Mouse (Mus musculus) midbrain, embryonic 14.5 days (tissue): Measurements from ENCODE around the gene Stk11. TPM values are rescaled to one million over a fixed set of nuclear protein-coding genes. Genes with fewer than 3 reads are reported as not detected.
A peak's percentile ranks its signal among the peaks of the same experiment; 100 is the strongest.

ENCODE experiments used
- ATAC-seq: fragments of 200-750 bp; cut with Nextera tagmentation; 2 replicates; pipeline ENCODE4 v1.8.0; 2017; ENCODE audit warnings: moderate number of reproducible peaks, moderate library complexity; ENCODE audit not compliant: low FRiP score, low TSS enrichment
- DNase-seq: peaks from one replicate; pipeline ENCODE4 v3.0.0-alpha.2; 2015
- H3K27ac ChIP-seq: fragments of 300-500 bp; sonication (generic); replicated peaks from 2 replicates; pipeline ENCODE4 v1.5.1; 2014; ENCODE audit warnings: mild to moderate bottlenecking, low read depth, low read length, moderate library complexity
- H3K27me3 ChIP-seq: fragments of 300-500 bp; sonication (generic); 2 replicates; pipeline ENCODE4 v1.6.1; 2014; ENCODE audit warnings: low read length, control low read depth, mixed read lengths; ENCODE audit not compliant: control insufficient read depth, insufficient read depth
- H3K36me3 ChIP-seq: fragments of 300-500 bp; sonication (generic); 2 replicates; pipeline ENCODE4 v1.6.1; 2014; ENCODE audit warnings: low read length, control low read depth; ENCODE audit not compliant: control insufficient read depth, insufficient read depth
- H3K4me1 ChIP-seq: fragments of 300-500 bp; sonication (generic); 2 replicates; pipeline ENCODE4 v1.6.1; 2014; ENCODE audit warnings: mild to moderate bottlenecking, antibody characterized with exemption, low read length, control low read depth; ENCODE audit not compliant: control insufficient read depth, insufficient read depth
- H3K4me2 ChIP-seq: fragments of 300-500 bp; sonication (generic); 2 replicates; pipeline ENCODE4 v1.6.1; 2014; ENCODE audit warnings: mild to moderate bottlenecking, low read length, moderate library complexity
- H3K4me3 ChIP-seq: fragments of 300-500 bp; sonication (generic); replicated peaks from 2 replicates; pipeline ENCODE4 v1.5.1; 2014; ENCODE audit warnings: low read depth, low read length
- H3K9ac ChIP-seq: fragments of 300-500 bp; sonication (generic); replicated peaks from 2 replicates; pipeline ENCODE4 v1.6.1; 2014; ENCODE audit warnings: mild to moderate bottlenecking, low read length, moderate library complexity
- H3K9me3 ChIP-seq: fragments of 300-500 bp; sonication (generic); 2 replicates; pipeline ENCODE4 v1.6.1; 2016; ENCODE audit warnings: low read length, control low read depth, mixed read lengths; ENCODE audit not compliant: control insufficient read depth
- WGBS: fragments of 180-500 bp; shearing (Covaris S2); extraction: QIAGEN DNeasy Blood & Tissue Kit; methylation state at CpG from one replicate; pipeline ENCODE4 v1.1.7; 2014; 5-methylcytosine and 5-hydroxymethylcytosine counted together
- polyA plus RNA-seq: library from polyadenylated mRNA; unstranded; fragments of >200 nt; fragmentation: Nextera tagmentation; extraction: Ambion mirVana; gene quantifications from 2 replicates; pipeline ENCODE4 v1.2.1, GENCODE M21; 2014

The Stk11 gene
- polyA plus RNA-seq, 1 experiment from 2014 or later, result 26.5 TPM

DNA sequence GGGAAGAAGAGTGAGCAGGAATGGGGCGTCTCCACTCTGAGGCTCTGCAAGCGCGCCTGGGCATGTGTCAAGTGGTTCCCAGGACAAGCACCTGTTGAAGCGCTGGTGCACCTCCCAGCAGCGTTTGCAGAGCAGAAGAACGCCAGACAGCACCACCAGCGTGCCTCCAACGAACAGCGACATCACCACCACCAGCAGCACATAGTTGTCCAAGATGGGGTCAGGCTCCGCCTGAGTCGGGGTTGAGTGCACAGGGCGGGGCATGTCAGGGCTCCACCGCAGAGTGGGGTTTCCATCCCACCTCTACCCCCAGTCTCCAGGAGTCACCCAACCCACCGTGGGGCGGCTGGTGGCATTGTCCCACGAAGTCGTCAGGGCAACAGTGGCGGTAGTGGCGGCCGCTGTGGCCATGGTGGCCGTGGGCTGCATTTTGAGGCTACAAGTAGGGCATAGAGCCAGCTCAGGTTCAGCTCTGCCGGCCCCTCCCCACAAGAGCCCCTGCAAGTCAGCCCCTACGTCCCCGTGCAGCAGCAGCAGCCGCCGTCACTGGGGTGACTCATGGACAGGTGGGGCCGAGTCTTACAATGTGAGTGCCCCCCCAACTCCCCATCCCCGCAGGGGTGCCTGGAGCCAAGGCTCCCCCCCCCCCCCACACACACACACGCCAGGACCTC lies 21.5 kb downstream of the Stk11 start:
- Histone ChIP-seq H3K4me2 (peak overlapping the region; percentile 93), H3K9ac (peak overlapping the region; percentile 93), H3K9me3 (no peaks in the 10 kb centered on the region), H3K4me3 (peak overlapping the region; percentile 80), H3K4me1 (peaks cover 33% of the 10 kb centered on the region), H3K27me3 (no peaks in the 10 kb centered on the region; the same call in 1 of the 2 replicates), H3K27ac (peak overlapping the region; percentile 94), H3K36me3 (peaks cover 43% of the 10 kb centered on the region)
- DNase-seq, result no peak
- ATAC-seq, result no peak
- 3% methylated on average over 29 of the region's 29 CpGs for WGBS

DNA sequence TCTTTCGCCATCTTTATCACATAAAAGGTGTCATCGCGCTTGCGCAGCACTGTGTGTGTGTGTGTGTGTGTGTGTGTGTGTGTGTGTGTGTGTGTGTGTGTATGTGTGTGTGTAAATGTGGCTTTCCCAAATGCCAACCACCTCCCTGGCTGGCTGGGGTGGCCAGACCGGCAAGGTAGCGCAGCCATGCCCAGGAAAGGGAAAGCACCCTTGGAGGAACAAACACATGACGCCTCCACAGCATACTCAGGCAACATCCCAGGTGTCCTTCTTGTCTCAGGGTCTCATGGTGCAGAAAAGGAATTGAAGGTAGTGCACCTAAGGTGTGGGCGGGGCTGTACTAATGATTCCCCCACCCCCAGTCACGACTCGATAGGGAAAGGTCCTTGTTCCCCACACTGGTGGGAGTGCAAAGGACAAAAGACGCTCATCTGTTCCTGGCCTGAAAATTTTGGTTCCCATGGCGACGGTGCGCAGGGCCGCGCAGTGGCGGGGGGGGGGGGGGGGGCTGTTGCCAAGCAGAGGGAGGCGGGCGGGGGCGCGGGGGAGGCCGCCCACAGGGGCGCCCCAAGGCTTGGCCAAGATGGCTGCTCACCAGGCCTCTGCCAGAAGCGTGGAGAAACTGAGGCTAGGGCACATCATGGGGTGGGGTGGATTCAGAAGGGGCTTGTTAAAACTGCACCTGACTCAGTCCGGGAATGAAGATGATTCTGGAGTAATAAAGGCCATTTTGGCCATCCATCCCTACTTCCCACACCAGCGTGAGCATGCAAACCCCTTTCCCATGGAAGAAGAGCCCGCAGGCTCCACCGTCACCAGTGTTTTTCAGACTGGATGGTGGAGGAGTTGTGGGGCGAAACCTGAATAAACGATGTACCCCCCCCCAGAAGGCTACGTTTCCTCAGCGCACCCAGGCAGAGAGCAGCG lies 22.3 kb downstream of the Stk11 start:
- Histone ChIP-seq H3K27me3 (no peaks in the 10 kb centered on the region; the same call in 1 of the 2 replicates), H3K4me3 (peak overlapping the region; percentile 80), H3K27ac (peak overlapping the region; percentile 94), H3K4me2 (peak overlapping the region; percentile 93), H3K36me3 (peaks cover 35% of the 10 kb centered on the region), H3K4me1 (peaks cover 35% of the 10 kb centered on the region), H3K9ac (peak overlapping the region; percentile 93), H3K9me3 (no peaks in the 10 kb centered on the region)
- 2% methylated on average over 29 of the region's 33 CpGs for WGBS
- ATAC-seq (no peak), DNase-seq (peak; percentile 77)

DNA sequence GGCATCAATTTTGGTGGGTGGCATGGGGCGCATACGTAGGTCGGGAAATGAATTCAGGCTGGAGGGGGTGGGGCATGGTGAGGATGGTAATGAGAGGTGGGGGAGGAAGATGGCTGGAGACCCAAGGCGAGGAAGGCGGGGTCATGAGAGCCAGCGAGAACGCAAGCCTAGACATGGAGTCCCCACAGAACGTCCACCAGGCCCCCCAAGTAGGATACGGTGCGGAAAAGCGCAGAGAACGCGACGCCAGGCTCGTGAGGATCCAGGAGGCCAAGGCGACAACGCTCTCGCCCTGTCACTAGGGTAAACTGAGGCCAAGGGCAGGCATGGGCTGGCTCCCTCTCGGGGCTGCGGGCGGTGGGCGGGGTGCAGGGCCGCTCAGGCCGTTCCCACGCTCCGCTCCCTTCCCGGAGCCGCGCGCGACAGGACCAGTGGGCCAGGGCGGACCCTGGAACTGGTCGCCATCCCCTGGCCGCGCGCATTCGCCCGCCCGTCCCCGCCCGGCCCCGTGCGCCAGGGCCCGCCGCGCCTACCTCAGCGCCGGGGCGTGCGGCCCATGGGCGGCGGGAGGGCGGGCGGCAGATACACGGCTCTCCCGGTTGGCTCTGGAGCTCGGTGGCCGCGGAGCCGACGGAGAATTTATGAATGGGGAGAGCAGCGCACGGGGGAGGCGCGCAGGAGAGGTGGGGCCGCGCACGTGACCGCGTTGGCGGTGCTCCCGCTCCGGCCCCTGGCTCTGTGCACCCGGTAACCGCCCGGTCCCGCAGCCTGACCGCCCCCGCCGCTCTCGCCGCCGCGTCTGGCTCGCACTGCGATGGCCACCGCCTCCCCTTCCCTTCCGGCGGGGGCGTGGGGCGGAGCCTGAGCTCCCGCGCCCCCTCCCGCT lies 23.2 kb downstream of the Stk11 start, which contains the start of gene Atp5d:
Atp5d (plus strand) TSS at position 80 of the 886 bp plus-strand sequence.
- ATAC-seq, result peak; percentile 11; the same call in 1 of the 2 replicates
- peaks cover 38% of the 10 kb centered on the region for H3K4me1 ChIP-seq

DNA sequence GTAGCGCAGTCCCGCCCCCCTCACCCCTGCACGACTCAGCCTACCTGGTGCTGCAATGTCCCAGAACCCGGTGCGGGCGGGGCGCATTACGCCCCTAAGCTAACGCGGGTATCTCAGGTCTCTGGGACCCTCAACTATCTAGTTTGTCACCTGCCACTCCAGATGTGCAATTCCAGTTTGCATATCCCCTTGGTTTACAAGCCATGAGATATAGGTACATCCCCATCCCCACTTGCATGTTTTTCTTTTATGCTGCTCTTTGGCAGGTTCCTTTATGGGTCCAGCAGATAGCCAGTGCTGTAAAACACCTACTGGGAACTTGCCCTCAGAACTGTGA lies 23.8 kb downstream of the Stk11 start:
- ATAC-seq, result peak; percentile 15; the same call in 1 of the 2 replicates
- peaks cover 38% of the 10 kb centered on the region for H3K4me1 ChIP-seq
- 2% methylated on average over 10 of the region's 10 CpGs for WGBS

More for the DNA sequence above, 23.2 kb downstream of the Stk11 start, which contains the start of gene Atp5d:
- Histone ChIP-seq H3K36me3 (peaks cover 31% of the 10 kb centered on the region), H3K9me3 (no peaks in the 10 kb centered on the region), H3K27me3 (no peaks in the 10 kb centered on the region; the same call in 1 of the 2 replicates), H3K4me3 (peak within 1 kb of the TSS; percentile 80), H3K9ac (peak within 1 kb of the TSS; percentile 93), H3K4me2 (peak within 1 kb of the TSS; percentile 93), H3K27ac (peak within 1 kb of the TSS; percentile 94)
- under 1% methylated on average over 91 of the region's 94 CpGs for WGBS
- DNase-seq, result peak; percentile 90

DNA sequence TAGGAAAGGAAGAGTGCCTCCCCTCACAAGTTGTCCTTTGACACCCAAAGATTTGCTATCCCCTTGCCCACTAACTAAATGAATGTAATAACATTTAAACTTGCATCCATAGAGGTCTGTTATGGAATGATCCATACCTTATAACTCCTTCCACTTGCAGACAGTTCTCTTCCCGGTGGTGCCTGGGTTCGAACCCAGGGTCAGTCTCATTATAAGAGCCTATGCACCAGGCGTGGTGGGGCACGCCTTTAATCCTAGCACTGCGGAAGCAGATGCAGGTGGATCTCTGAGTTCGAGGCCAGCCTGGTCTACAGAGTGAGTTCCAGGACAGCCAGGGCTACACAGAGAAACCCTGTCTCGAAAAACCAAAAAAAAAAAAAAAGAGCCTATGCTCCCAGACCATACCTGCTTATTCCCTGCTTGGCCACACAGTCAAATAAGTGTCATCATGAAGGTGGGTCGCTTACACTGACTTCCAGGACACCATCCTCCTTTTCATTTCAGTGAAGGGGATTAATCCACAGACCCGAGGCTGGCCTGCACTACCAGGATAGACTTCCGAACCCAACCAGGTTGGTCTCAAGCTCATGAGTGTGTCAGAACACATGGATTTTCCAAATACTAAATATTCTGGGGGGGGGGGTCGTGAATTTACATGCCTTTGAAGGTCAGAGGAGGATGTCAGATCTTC lies 24.5 kb downstream of the Stk11 start:
- Histone ChIP-seq H3K4me1 (peaks cover 38% of the 10 kb centered on the region), H3K36me3 (peaks cover 31% of the 10 kb centered on the region), H3K4me2 (peak overlapping the region; percentile 93; the same call in 1 of the 2 replicates), H3K27me3 (no peaks in the 10 kb centered on the region; the same call in 1 of the 2 replicates), H3K4me3 (peak overlapping the region; percentile 80; the same call in 1 of the 2 replicates), H3K9ac (no peak overlapping the region), H3K27ac (peak overlapping the region; percentile 94; the same call in 1 of the 2 replicates), H3K9me3 (no peaks in the 10 kb centered on the region)
- WGBS, result 74% methylated on average over 11 of the region's 11 CpGs
- no peak for DNase-seq
- no peak for ATAC-seq

More for the DNA sequence above, 23.8 kb downstream of the Stk11 start:
- Histone ChIP-seq H3K9me3 (no peaks in the 10 kb centered on the region), H3K27ac (peak overlapping the region; percentile 94), H3K4me3 (peak overlapping the region; percentile 80), H3K36me3 (peaks cover 31% of the 10 kb centered on the region), H3K4me2 (peak overlapping the region; percentile 93), H3K9ac (peak overlapping the region; percentile 93), H3K27me3 (no peaks in the 10 kb centered on the region; the same call in 1 of the 2 replicates)
- DNase-seq, result no peak

DNA sequence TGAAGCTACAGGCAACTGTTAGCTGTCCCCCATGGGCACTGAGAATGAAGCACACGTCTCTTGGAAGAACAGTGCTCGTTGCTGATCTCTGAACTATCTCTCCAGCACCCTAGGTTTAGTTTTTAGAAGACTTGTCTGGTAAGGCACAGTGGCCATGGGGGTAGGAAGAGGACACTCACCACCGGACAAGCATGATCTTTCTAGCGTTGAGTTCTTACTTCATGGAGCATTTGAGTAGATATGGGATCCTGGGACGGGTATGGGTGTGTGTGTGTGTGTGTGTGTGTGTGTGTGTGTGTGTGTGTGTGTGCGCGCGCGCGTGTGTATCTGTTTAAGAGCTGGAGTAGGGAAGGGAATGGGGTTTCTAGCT lies 25.0 kb downstream of the Stk11 start, which contains the start of gene Cbarp:
Cbarp (minus strand) TSS at position 170 of the 370 bp plus-strand sequence.
- Histone ChIP-seq H3K4me3 (peak within 1 kb of the TSS; percentile 80), H3K27ac (peak within 1 kb of the TSS; percentile 94), H3K9me3 (no peaks in the 10 kb centered on the region), H3K27me3 (no peaks in the 10 kb centered on the region; the same call in 1 of the 2 replicates), H3K36me3 (peaks cover 30% of the 10 kb centered on the region), H3K9ac (peak within 1 kb of the TSS; percentile 88; the same call in 1 of the 2 replicates), H3K4me2 (peak within 1 kb of the TSS; percentile 94), H3K4me1 (peaks cover 38% of the 10 kb centered on the region)
- 78% methylated on average over 10 of the region's 10 CpGs for WGBS
- DNase-seq (no peak), ATAC-seq (no peak)

DNA sequence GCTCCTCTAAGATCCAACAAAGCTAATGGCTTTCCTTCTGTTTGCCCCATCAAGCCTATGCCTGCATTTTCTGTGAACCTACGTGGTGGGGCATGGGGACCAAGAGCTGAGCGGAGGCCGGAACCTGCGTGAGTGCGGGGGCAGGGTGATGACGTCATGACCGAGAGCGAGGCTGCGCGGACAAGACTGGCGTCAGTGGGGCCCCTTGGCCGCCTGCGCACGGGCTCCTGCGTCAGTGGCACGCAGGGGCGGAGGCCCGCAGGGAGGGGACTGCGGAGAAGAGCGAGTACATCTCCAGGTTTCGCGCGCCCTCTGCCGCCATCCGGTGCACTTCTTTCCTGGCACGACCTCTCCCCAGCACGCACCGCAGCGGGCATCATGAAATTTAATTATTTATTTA lies 25.6 kb downstream of the Stk11 start:
- H3K36me3 ChIP-seq, result peaks cover 27% of the 10 kb centered on the region
- WGBS, result 1% methylated on average over 29 of the region's 29 CpGs
- DNase-seq, result peak; percentile 96
- H3K4me2 ChIP-seq, result peak overlapping the region; percentile 94
- peak overlapping the region; percentile 73 for H3K4me3 ChIP-seq
- no peaks in the 10 kb centered on the region; the same call in 1 of the 2 replicates for H3K27me3 ChIP-seq
- peak overlapping the region; percentile 88; the same call in 1 of the 2 replicates for H3K9ac ChIP-seq
- ATAC-seq, result peak; percentile 59
- peaks cover 34% of the 10 kb centered on the region for H3K4me1 ChIP-seq
- no peaks in the 10 kb centered on the region for H3K9me3 ChIP-seq
- peak overlapping the region; percentile 87 for H3K27ac ChIP-seq
